Mouse (Mus musculus) heart, adult 9 months (tissue): ENCODE measurements around the gene Nr2f6.

Experiments
- DNase-seq, 2 experiments: peaks; one replicate each; pipeline ENCODE4 v3.0.0; 2022; ENCODE audit warnings: low spot score in 2 of 2

Gene Nr2f6

GRCm38 (mm10) chr8:71381421-71381970 lies at the start of gene Nr2f6:
Gene Nr2f6 (minus strand): TSS chr8:71381960.
- peak; percentile 83 for DNase-seq

GRCm38 (mm10) chr8:71422121-71422520 lies 40.4 kb upstream of the Nr2f6 start:
- DNase-seq = no peak

GRCm38 (mm10) chr8:71411535-71412273 lies 29.9 kb upstream of the Nr2f6 start:
- DNase-seq = no peak

- DNase-seq = no peak
Measured at GRCm38 (mm10) chr8:71408231-71408630, 26.5 kb upstream of the Nr2f6 start.

- DNase-seq = no peak
Measured at GRCm38 (mm10) chr8:71407441-71407840, 25.7 kb upstream of the Nr2f6 start.

GRCm38 (mm10) chr8:71406099-71407015 lies 24.6 kb upstream of the Nr2f6 start:
- peak in 1 of 2 experiments; percentile 50 for DNase-seq

GRCm38 (mm10) chr8:71405401-71406098 lies 23.8 kb upstream of the Nr2f6 start, which contains the start of gene Ankle1:
Gene Ankle1 (plus strand): TSS chr8:71406010.
- peak; percentile 91 to 96 for DNase-seq

- DNase-seq = no peak
Measured at GRCm38 (mm10) chr8:71404951-71405351, 23.2 kb upstream of the Nr2f6 start.

GRCm38 (mm10) chr8:71404011-71404410 lies 22.3 kb upstream of the Nr2f6 start:
- DNase-seq = no peak

GRCm38 (mm10) chr8:71403107-71403885 lies 21.5 kb upstream of the Nr2f6 start:
- DNase-seq = no peak

GRCm38 (mm10) chr8:71402446-71402964 lies 20.7 kb upstream of the Nr2f6 start:
- DNase-seq = no peak

- DNase-seq = no peak
Measured at GRCm38 (mm10) chr8:71401454-71401853, 19.7 kb upstream of the Nr2f6 start.

- no peak for DNase-seq
Measured at GRCm38 (mm10) chr8:71400826-71401225, 19.1 kb upstream of the Nr2f6 start.

GRCm38 (mm10) chr8:71397701-71398100 lies 15.9 kb upstream of the Nr2f6 start:
- no peak for DNase-seq

- DNase-seq = peak; percentile 95 to 97
Measured at GRCm38 (mm10) chr8:71396639-71397305, 15.0 kb upstream of the Nr2f6 start, which contains the start of gene Babam1. Gene Babam1 (plus strand): TSS chr8:71396861.

GRCm38 (mm10) chr8:71395629-71396028 lies 13.9 kb upstream of the Nr2f6 start, which contains the start of gene Ushbp1:
Gene Ushbp1 (minus strand): TSS chr8:71395802.
- DNase-seq = peak; percentile 77 to 88

- no peak for DNase-seq
Measured at GRCm38 (mm10) chr8:71395071-71395470, 13.3 kb upstream of the Nr2f6 start.

- DNase-seq = no peak
Measured at GRCm38 (mm10) chr8:71394481-71394880, 12.7 kb upstream of the Nr2f6 start.

GRCm38 (mm10) chr8:71392871-71393270 lies 11.1 kb upstream of the Nr2f6 start:
- no peak for DNase-seq

GRCm38 (mm10) chr8:71392391-71392790 lies 10.6 kb upstream of the Nr2f6 start:
- DNase-seq = no peak
